Mouse (Mus musculus): ENCODE data around the gene Lce1h.

- no peak for TF ChIP-seq GATA1 (IDR thresholded peaks at IDR 0.05; ENCODE audit: low read length)
- TF ChIP-seq TAL1 (IDR thresholded peaks at IDR 0.05; ENCODE audit: low read length): no peak
Measured at GRCm38 (mm10) chr3:92807791-92808190, 42.9 kb upstream of the Lce1h start, which contains the start of gene Lce1k.
